Mouse (Mus musculus): Measurements from ENCODE around the gene Hemk1.

GRCm38 (mm10) chr9:107303121-107303820 lies 34.9 kb downstream of the Hemk1 start:
- TF ChIP-seq POLR2A (IDR thresholded peaks at IDR 0.05; ENCODE audit: borderline replicate concordance, extremely low read depth, insufficient read depth, insufficient read length, poor library complexity, severe bottlenecking): no peak
- no peak for TF ChIP-seq CTCF (IDR thresholded peaks at IDR 0.05; ENCODE audit: borderline replicate concordance, extremely low read depth, insufficient read depth, insufficient read length)
